Mouse (Mus musculus) liver, postnatal 0 days (tissue): ENCODE measurements around the gene Thyn1.

Source experiments
- CTCF ChIP-seq: sonication (generic); IDR thresholded peaks from 2 replicates; pipeline ENCODE4 v1.5.1; 2016; ENCODE audit warnings: antibody characterized with exemption, low read depth
- EP300 ChIP-seq: IDR thresholded peaks from 2 replicates; pipeline ENCODE4 v1.6.1; 2016; ENCODE audit warnings: antibody characterized with exemption, low read depth, mild to moderate bottlenecking

- TF ChIP-seq CTCF (no peak), EP300 (no peak)
Observed at GRCm38 (mm10) chr9:26990181-26990580, 9.3 kb upstream of the Thyn1 start.
